Mouse (Mus musculus): ENCODE data around the gene Gap43. TPM values are rescaled to one million over a fixed set of nuclear protein-coding genes. Genes with fewer than 3 reads are reported as not detected.
A peak's percentile ranks its signal among the peaks of the same experiment; 100 is the strongest.
"Not testable (repeated sequence)": the region's sequence is repeated elsewhere in the genome, so short reads cannot be mapped to it uniquely, and the experiment has no call there.

The Gap43 gene
- polyA plus RNA-seq, 1 experiment from 2014 or later = 131 TPM

DNA sequence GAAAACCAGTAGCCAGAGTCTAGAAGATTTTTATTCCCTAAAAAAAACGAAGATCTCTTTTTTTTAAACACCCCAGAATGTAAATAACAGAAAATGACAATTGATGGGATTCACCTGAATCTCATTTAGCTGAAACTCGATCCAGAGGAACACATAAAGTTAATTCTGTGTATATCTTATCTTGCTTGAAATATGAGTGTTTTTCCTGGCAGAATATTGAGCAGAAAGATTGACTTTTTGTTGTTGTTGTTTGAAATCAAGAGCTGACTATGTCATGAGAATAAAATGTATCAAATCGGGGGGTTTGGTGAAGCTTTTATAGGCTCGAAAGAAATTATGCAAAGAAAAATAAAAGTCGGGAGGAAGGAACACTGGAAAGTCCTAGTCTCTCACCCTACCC, 88.2 kb downstream of the Gap43 start:
- Histone ChIP-seq H3K4me3 (no peak overlapping the region), H3K4me1 (no peaks in the 10 kb centered on the region), H3K9me3 (replicated peaks) (no peaks in the 10 kb centered on the region), H3K36me3 (no peaks in the 10 kb centered on the region), H3K27ac (replicated peaks) (no peak overlapping the region), H3K27me3 (ENCODE audit: low read depth, poor library complexity, severe bottlenecking) (no peaks in the 10 kb centered on the region)
- 85% methylated on average over 5 of the region's 5 CpGs for WGBS
- no peak for DNase-seq (ENCODE audit: low spot score)

DNA sequence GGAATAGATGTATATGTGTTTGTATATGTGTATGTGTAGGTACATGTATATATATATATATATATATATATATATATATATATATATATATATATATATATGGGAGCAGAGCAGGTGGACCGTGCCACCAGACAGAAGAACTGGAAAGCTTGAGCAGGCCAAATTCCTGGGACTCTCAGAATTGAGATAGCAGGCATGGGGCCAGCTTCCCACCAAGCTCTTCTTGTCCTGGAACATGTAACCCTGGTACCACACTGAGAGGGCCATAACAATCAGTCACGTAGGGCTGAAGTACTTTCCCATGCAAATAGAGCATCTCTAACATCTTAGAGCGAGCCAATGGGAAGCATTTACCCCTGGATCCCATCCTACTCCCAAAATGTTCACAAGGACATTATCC, 96.3 kb downstream of the Gap43 start:
- not testable (repeated sequence) for DNase-seq (ENCODE audit: low spot score); H3K27me3 ChIP-seq (ENCODE audit: low read depth, poor library complexity, severe bottlenecking); H3K36me3 ChIP-seq; H3K27ac ChIP-seq (replicated peaks); H3K9me3 ChIP-seq (replicated peaks); H3K4me3 ChIP-seq; H3K4me1 ChIP-seq
- 87% methylated on average over 3 of the region's 3 CpGs for WGBS

DNA sequence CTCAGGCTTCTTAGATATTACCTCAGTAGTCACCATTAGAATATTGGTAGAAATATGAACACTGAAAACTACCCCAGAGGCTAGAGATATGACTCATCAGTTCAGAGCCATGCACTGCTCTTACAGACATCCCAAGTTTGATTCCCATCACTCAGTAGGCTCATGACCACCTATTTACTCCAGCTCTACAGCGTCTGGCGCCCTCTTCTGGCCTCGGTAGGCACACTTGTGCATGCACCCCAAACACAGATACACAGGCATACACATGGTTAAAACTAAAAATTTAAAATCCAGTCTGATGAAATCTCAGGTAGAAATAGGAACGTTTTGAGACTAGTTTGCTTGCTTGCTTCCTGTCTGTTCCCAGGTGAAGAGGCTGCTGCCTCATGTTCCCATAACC, 109.1 kb downstream of the Gap43 start:
- H3K4me3 ChIP-seq = no peak overlapping the region
- no peaks in the 10 kb centered on the region for H3K9me3 ChIP-seq (replicated peaks)
- WGBS = 77% methylated on average over 4 of the region's 4 CpGs
- no peaks in the 10 kb centered on the region for H3K4me1 ChIP-seq
- H3K27me3 ChIP-seq (ENCODE audit: low read depth, poor library complexity, severe bottlenecking) = no peaks in the 10 kb centered on the region
- H3K27ac ChIP-seq (replicated peaks) = no peak overlapping the region
- no peak for DNase-seq (ENCODE audit: low spot score)
- H3K36me3 ChIP-seq = no peaks in the 10 kb centered on the region

Small RNA genes within 50 kb of the gene (microRNA-seq; reads per million reads assigned to microRNA genes)
- gene Mir6540 = 55.4 reads per million, percentile 43 among the genes with 10 or more reads in this experiment
